Mouse (Mus musculus) midbrain, embryonic 13.5 days (tissue): ENCODE data around the gene Pink1. TPM values are rescaled to one million over a fixed set of nuclear protein-coding genes. Genes with fewer than 3 reads are reported as not detected.
A peak's percentile ranks its signal among the peaks of the same experiment; 100 is the strongest.

Experiments
- ATAC-seq: fragments of 200-750 bp; cut with Nextera tagmentation; 2 replicates; pipeline ENCODE4 v1.8.0; 2017; ENCODE audit warnings: mild to moderate bottlenecking, moderate TSS enrichment, moderate library complexity
- H3K27ac ChIP-seq: fragments of 300-500 bp; sonication (generic); 2 replicates; pipeline ENCODE4 v1.5.1; 2015; ENCODE audit warnings: inconsistent platforms, mild to moderate bottlenecking, moderate library complexity
- H3K27me3 ChIP-seq: fragments of 300-500 bp; sonication (generic); 2 replicates; pipeline ENCODE4 v1.6.1; 2015; ENCODE audit warnings: mild to moderate bottlenecking, inconsistent platforms
- H3K36me3 ChIP-seq: fragments of 300-500 bp; sonication (generic); 2 replicates; pipeline ENCODE4 v1.6.1; 2015; ENCODE audit warnings: mild to moderate bottlenecking, inconsistent platforms
- H3K4me1 ChIP-seq: fragments of 300-500 bp; sonication (generic); replicated peaks from 2 replicates; pipeline ENCODE4 v1.6.1; 2015; ENCODE audit warnings: inconsistent platforms
- H3K4me2 ChIP-seq: fragments of 300-500 bp; sonication (generic); replicated peaks from 2 replicates; pipeline ENCODE4 v1.6.1; 2015; ENCODE audit warnings: moderate library complexity, mild to moderate bottlenecking, inconsistent platforms
- H3K4me3 ChIP-seq: fragments of 300-500 bp; sonication (generic); replicated peaks from 2 replicates; pipeline ENCODE4 v1.5.1; 2015; ENCODE audit warnings: mild to moderate bottlenecking, inconsistent platforms
- H3K9ac ChIP-seq: fragments of 300-500 bp; sonication (generic); replicated peaks from 2 replicates; pipeline ENCODE4 v1.6.1; 2015; ENCODE audit warnings: mild to moderate bottlenecking, inconsistent platforms
- H3K9me3 ChIP-seq: fragments of 300-500 bp; sonication (generic); 2 replicates; pipeline ENCODE4 v1.6.1; 2016; ENCODE audit warnings: mild to moderate bottlenecking, inconsistent platforms
- WGBS: fragments of 180-500 bp; shearing (Covaris S2); methylation state at CpG from one replicate; pipeline ENCODE4 v1.1.7; 2015; 5-methylcytosine and 5-hydroxymethylcytosine counted together
- polyA plus RNA-seq: library from polyadenylated mRNA; unstranded; fragments of >200 nt; fragmentation: Nextera tagmentation; extraction: Ambion mirVana; gene quantifications from 2 replicates; pipeline ENCODE4 v1.2.1, GENCODE M21; 2015

The Pink1 gene
- polyA plus RNA-seq, 1 experiment from 2014 or later, result 89.2 TPM

GRCm38 (mm10) chr4:138310311-138310910, 15.7 kb downstream of the Pink1 start:
- ATAC-seq, result no peak
- no peak overlapping the region for H3K9ac ChIP-seq
- no peak overlapping the region for H3K27ac ChIP-seq
- no peaks in the 10 kb centered on the region for H3K9me3 ChIP-seq
- H3K36me3 ChIP-seq, result peaks cover 81% of the 10 kb centered on the region
- no peak overlapping the region for H3K4me3 ChIP-seq
- 96% methylated on average over 19 of the region's 19 CpGs for WGBS
- H3K4me1 ChIP-seq, result peaks cover 13% of the 10 kb centered on the region
- no peaks in the 10 kb centered on the region for H3K27me3 ChIP-seq
- H3K4me2 ChIP-seq, result no peak overlapping the region

GRCm38 (mm10) chr4:138307739-138308138, 18.4 kb downstream of the Pink1 start:
- H3K27ac ChIP-seq, result no peak overlapping the region
- ATAC-seq, result no peak
- no peaks in the 10 kb centered on the region for H3K9me3 ChIP-seq
- H3K27me3 ChIP-seq, result no peaks in the 10 kb centered on the region
- H3K4me1 ChIP-seq, result peaks cover 31% of the 10 kb centered on the region
- H3K4me3 ChIP-seq, result no peak overlapping the region
- 96% methylated on average over 12 of the region's 12 CpGs for WGBS
- peaks cover 54% of the 10 kb centered on the region for H3K36me3 ChIP-seq
- H3K9ac ChIP-seq, result no peak overlapping the region
- no peak overlapping the region for H3K4me2 ChIP-seq

- Histone ChIP-seq H3K4me1 (peaks cover 31% of the 10 kb centered on the region), H3K9ac (no peak overlapping the region), H3K36me3 (peaks cover 47% of the 10 kb centered on the region), H3K9me3 (no peaks in the 10 kb centered on the region), H3K4me2 (no peak overlapping the region), H3K4me3 (no peak overlapping the region), H3K27ac (no peak overlapping the region), H3K27me3 (no peaks in the 10 kb centered on the region)
- 81% methylated on average over 3 of the region's 3 CpGs for WGBS
- no peak for ATAC-seq
Observed at GRCm38 (mm10) chr4:138307025-138307424, 19.1 kb downstream of the Pink1 start.

- H3K9me3 ChIP-seq, result no peaks in the 10 kb centered on the region
- no peaks in the 10 kb centered on the region for H3K27me3 ChIP-seq
- peak; percentile 99 for ATAC-seq
- H3K27ac ChIP-seq, result peak within 1 kb of the TSS; percentile 80
- under 1% methylated on average over 64 of the region's 64 CpGs for WGBS
- H3K36me3 ChIP-seq, result peaks cover 24% of the 10 kb centered on the region
- H3K4me3 ChIP-seq, result peak within 1 kb of the TSS; percentile 92
- peaks cover 31% of the 10 kb centered on the region for H3K4me1 ChIP-seq
- H3K9ac ChIP-seq, result peak within 1 kb of the TSS; percentile 94
- H3K4me2 ChIP-seq, result peak within 1 kb of the TSS; percentile 92
Observed at GRCm38 (mm10) chr4:138304340-138305104, 21.6 kb downstream of the Pink1 start, which contains the start of gene Ddost. Ddost (plus strand) TSS chr4:138304730.

- WGBS, result 19% methylated on average over 18 of the region's 18 CpGs
- peak overlapping the region; percentile 76 for H3K27ac ChIP-seq
- H3K4me2 ChIP-seq, result peak overlapping the region; percentile 92
- H3K4me3 ChIP-seq, result peak overlapping the region; percentile 92
- peaks cover 16% of the 10 kb centered on the region for H3K36me3 ChIP-seq
- no peaks in the 10 kb centered on the region for H3K27me3 ChIP-seq
- H3K9ac ChIP-seq, result peak overlapping the region; percentile 80
- H3K4me1 ChIP-seq, result peaks cover 31% of the 10 kb centered on the region
- H3K9me3 ChIP-seq, result no peaks in the 10 kb centered on the region
- ATAC-seq, result no peak
Observed at GRCm38 (mm10) chr4:138303742-138304141, 22.4 kb downstream of the Pink1 start.

GRCm38 (mm10) chr4:138303011-138303410, 23.1 kb downstream of the Pink1 start:
- H3K4me1 ChIP-seq, result peaks cover 31% of the 10 kb centered on the region
- no peak for ATAC-seq
- 87% methylated on average over 3 of the region's 3 CpGs for WGBS
- H3K9ac ChIP-seq, result no peak overlapping the region
- no peak overlapping the region for H3K4me2 ChIP-seq
- no peaks in the 10 kb centered on the region for H3K9me3 ChIP-seq
- H3K36me3 ChIP-seq, result peaks cover 9% of the 10 kb centered on the region
- H3K27ac ChIP-seq, result no peak overlapping the region
- H3K4me3 ChIP-seq, result no peak overlapping the region
- no peaks in the 10 kb centered on the region for H3K27me3 ChIP-seq

GRCm38 (mm10) chr4:138301271-138301780, 24.8 kb downstream of the Pink1 start:
- Histone ChIP-seq H3K36me3 (no peaks in the 10 kb centered on the region), H3K4me3 (no peak overlapping the region), H3K4me2 (no peak overlapping the region), H3K9me3 (no peaks in the 10 kb centered on the region), H3K9ac (no peak overlapping the region), H3K4me1 (peaks cover 26% of the 10 kb centered on the region), H3K27ac (no peak overlapping the region), H3K27me3 (no peaks in the 10 kb centered on the region)
- ATAC-seq, result no peak
- 86% methylated on average over 10 of the region's 10 CpGs for WGBS

GRCm38 (mm10) chr4:138293949-138294550, 32.1 kb downstream of the Pink1 start:
- Histone ChIP-seq H3K4me3 (no peak overlapping the region), H3K9me3 (no peaks in the 10 kb centered on the region), H3K9ac (no peak overlapping the region), H3K27me3 (no peaks in the 10 kb centered on the region), H3K36me3 (no peaks in the 10 kb centered on the region), H3K4me1 (no peaks in the 10 kb centered on the region), H3K27ac (peak overlapping the region; percentile 64), H3K4me2 (no peak overlapping the region)
- ATAC-seq, result peak; percentile 73
- 80% methylated on average over 10 of the region's 14 CpGs for WGBS

GRCm38 (mm10) chr4:138293261-138293948, 32.7 kb downstream of the Pink1 start:
- Histone ChIP-seq H3K27me3 (no peaks in the 10 kb centered on the region), H3K4me3 (no peak overlapping the region), H3K4me1 (no peaks in the 10 kb centered on the region), H3K4me2 (no peak overlapping the region), H3K36me3 (no peaks in the 10 kb centered on the region), H3K9me3 (no peaks in the 10 kb centered on the region), H3K9ac (no peak overlapping the region), H3K27ac (peak overlapping the region; percentile 64)
- peak; percentile 82 for ATAC-seq
- WGBS, result 72% methylated on average over 18 of the region's 18 CpGs

GRCm38 (mm10) chr4:138292028-138292427, 34.1 kb downstream of the Pink1 start:
- WGBS, result 88% methylated on average over 13 of the region's 13 CpGs

GRCm38 (mm10) chr4:138288691-138289090, 37.4 kb downstream of the Pink1 start:
- H3K9ac ChIP-seq, result no peak overlapping the region
- no peaks in the 10 kb centered on the region for H3K36me3 ChIP-seq
- H3K27ac ChIP-seq, result no peak overlapping the region
- ATAC-seq, result no peak
- no peaks in the 10 kb centered on the region for H3K4me1 ChIP-seq
- 84% methylated on average over 7 of the region's 7 CpGs for WGBS
- no peak overlapping the region for H3K4me3 ChIP-seq
- H3K4me2 ChIP-seq, result no peak overlapping the region
- H3K27me3 ChIP-seq, result 0 out of 2 replicates have a peak, but pooled peaks cover 4% of the 10 kb centered on the region
- 0 out of 2 replicates have a peak, but pooled peaks cover 6% of the 10 kb centered on the region for H3K9me3 ChIP-seq

More at GRCm38 (mm10) chr4:138292028-138292427, 34.1 kb downstream of the Pink1 start:
- Histone ChIP-seq H3K4me1 (no peaks in the 10 kb centered on the region), H3K9me3 (no peaks in the 10 kb centered on the region), H3K27ac (no peak overlapping the region), H3K36me3 (no peaks in the 10 kb centered on the region), H3K27me3 (0 out of 2 replicates have a peak, but pooled peaks cover 4% of the 10 kb centered on the region), H3K4me2 (no peak overlapping the region), H3K4me3 (no peak overlapping the region), H3K9ac (no peak overlapping the region)
- no peak for ATAC-seq
